Mouse (Mus musculus): ENCODE data around the gene Cpsf3.

The Cpsf3 gene

DNA sequence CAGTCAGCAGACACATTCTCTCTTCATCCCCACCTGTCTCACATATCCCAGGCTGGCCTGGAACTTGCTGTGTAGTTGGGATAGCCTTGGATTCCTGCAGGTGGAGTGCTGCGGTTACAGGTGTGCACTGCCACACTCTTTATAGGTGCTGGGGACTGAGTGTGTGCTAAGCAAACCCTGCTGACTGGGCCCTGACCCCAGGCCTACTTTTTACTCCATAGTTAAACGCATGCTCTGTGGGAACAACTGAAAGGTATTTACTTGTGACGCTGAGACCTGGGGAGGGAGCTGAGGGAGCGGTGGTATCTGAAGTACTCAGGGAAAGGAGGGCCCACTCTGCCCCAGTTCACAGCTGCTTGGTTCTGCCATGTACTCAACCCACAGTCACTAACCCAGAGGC is 37.1 kb downstream of the Cpsf3 start:
- H3K9me3 ChIP-seq (ENCODE audit: low read length), result no peaks in the 10 kb centered on the region
- no peak overlapping the region for H3K4me3 ChIP-seq (replicated peaks; ENCODE audit: low read length)
- H3K36me3 ChIP-seq (ENCODE audit: insufficient read depth, low read length), result peaks cover 87% of the 10 kb centered on the region
- TF ChIP-seq POU5F1 (IDR thresholded peaks at IDR 0.05; ENCODE audit: borderline replicate concordance, low read length) (no peak), NANOG (IDR thresholded peaks at IDR 0.05; ENCODE audit: borderline replicate concordance, low read length) (no peak), CTCF (conservative IDR thresholded peaks at IDR 0.05; ENCODE audit: low read length) (no peak)
- H3K4me1 ChIP-seq (replicated peaks; ENCODE audit: low read depth, low read length), result peaks cover 14% of the 10 kb centered on the region
- H3K27me3 ChIP-seq (ENCODE audit: insufficient read depth, low read length), result peaks cover 4% of the 10 kb centered on the region; the same call in 1 of the 2 replicates

DNA sequence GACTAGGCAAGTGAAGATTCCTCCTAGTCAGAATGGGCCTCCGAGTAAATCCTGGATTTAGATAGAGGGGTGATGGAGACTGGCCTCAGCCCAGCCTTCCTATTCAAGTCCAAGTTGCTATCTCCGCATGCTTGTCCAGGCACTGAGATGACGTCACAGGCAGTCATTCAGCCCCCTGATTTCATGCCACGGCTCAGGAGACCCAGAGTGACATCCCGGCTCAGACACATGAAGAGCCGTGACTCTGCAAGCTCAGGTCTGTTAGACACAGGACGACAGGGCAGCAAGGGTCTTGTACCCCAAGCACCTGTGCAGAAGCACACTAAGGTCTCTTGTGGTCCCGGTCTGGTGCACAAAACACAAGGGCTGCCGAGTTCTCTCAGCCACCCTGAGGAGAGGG is 37.7 kb downstream of the Cpsf3 start:
- no peaks in the 10 kb centered on the region for H3K9me3 ChIP-seq (ENCODE audit: low read length)
- H3K4me3 ChIP-seq (replicated peaks; ENCODE audit: low read length), result no peak overlapping the region
- H3K27me3 ChIP-seq (ENCODE audit: insufficient read depth, low read length), result no peaks in the 10 kb centered on the region
- TF ChIP-seq CTCF (conservative IDR thresholded peaks at IDR 0.05; ENCODE audit: low read length) (no peak), NANOG (IDR thresholded peaks at IDR 0.05; ENCODE audit: borderline replicate concordance, low read length) (no peak), POU5F1 (IDR thresholded peaks at IDR 0.05; ENCODE audit: borderline replicate concordance, low read length) (no peak)
- peaks cover 12% of the 10 kb centered on the region for H3K4me1 ChIP-seq (replicated peaks; ENCODE audit: low read depth, low read length)
- H3K36me3 ChIP-seq (ENCODE audit: insufficient read depth, low read length), result peaks cover 92% of the 10 kb centered on the region

DNA sequence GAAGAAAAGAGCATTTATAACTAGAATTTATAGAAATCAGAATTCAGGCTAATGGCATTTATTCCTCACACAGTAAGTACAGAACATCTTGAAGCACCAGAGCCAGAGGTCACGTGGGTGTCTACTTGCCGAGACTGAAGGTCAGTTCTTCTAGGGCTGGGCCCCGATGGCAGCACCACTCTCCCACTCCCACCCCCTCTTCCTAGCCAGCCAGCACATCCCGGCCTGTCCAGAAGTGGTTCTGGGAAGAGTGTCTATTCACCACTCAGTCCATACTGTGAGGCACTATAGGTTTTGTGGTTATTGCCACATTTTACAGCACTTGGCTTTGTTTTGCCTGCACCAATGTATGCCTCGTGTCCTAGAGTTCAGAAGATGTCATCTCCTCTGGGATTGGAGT is 38.9 kb downstream of the Cpsf3 start:
- Histone ChIP-seq H3K4me3 (replicated peaks; ENCODE audit: low read length) (no peak overlapping the region), H3K9me3 (ENCODE audit: low read length) (no peaks in the 10 kb centered on the region), H3K4me1 (replicated peaks; ENCODE audit: low read depth, low read length) (peaks cover 9% of the 10 kb centered on the region), H3K27me3 (ENCODE audit: insufficient read depth, low read length) (no peaks in the 10 kb centered on the region), H3K36me3 (ENCODE audit: insufficient read depth, low read length) (peaks cover 95% of the 10 kb centered on the region)
- TF ChIP-seq CTCF (conservative IDR thresholded peaks at IDR 0.05; ENCODE audit: low read length) (no peak), POU5F1 (IDR thresholded peaks at IDR 0.05; ENCODE audit: borderline replicate concordance, low read length) (no peak), NANOG (IDR thresholded peaks at IDR 0.05; ENCODE audit: borderline replicate concordance, low read length) (no peak)

DNA sequence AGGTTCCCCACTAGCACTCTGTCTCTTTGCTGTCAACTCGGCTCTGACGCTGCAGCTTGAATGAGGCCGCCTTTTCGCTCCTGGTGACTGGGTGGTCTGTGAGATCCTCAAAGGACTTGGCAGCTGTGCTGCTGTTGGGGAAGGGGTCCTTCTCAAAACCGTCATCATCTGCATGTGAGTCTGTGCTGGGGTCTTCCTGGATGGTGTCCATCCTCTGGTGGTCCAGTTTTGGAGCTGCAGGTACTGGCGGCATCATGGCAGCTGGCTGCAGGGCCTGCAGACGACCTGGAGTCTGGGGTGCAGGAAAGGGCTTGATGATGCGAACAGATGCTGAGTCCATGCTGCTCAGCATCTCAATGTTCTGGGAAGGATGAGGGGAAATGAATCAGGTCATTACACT is 40.1 kb downstream of the Cpsf3 start:
- H3K4me1 ChIP-seq (replicated peaks; ENCODE audit: low read depth, low read length), result peaks cover 9% of the 10 kb centered on the region
- no peaks in the 10 kb centered on the region for H3K27me3 ChIP-seq (ENCODE audit: insufficient read depth, low read length)
- peaks cover 95% of the 10 kb centered on the region for H3K36me3 ChIP-seq (ENCODE audit: insufficient read depth, low read length)
- no peak overlapping the region for H3K4me3 ChIP-seq (replicated peaks; ENCODE audit: low read length)
- no peaks in the 10 kb centered on the region for H3K9me3 ChIP-seq (ENCODE audit: low read length)
- TF ChIP-seq NANOG (IDR thresholded peaks at IDR 0.05; ENCODE audit: borderline replicate concordance, low read length) (no peak), CTCF (conservative IDR thresholded peaks at IDR 0.05; ENCODE audit: low read length) (no peak), POU5F1 (IDR thresholded peaks at IDR 0.05; ENCODE audit: borderline replicate concordance, low read length) (no peak)

DNA sequence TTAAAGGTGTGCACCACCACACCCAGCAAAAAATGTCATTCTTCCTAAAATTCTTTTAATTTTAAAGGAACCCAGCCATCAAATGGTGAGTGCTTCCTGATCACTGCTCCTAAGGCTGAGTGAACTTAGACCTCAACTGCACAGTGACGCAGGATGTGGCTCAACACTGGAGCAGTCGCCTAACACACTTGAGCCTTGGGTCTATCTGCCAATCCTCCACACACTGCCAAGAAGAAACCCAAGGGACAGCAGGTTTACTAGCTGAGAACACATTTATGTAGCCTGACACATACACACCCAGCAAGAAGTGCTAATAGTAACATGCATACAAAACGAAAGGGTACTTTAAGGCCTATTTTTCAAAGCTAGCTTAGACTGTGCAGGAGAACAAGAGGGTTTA is 41.1 kb downstream of the Cpsf3 start:
- H3K9me3 ChIP-seq (ENCODE audit: low read length), result no peaks in the 10 kb centered on the region
- TF ChIP-seq CTCF (conservative IDR thresholded peaks at IDR 0.05; ENCODE audit: low read length) (no peak), POU5F1 (IDR thresholded peaks at IDR 0.05; ENCODE audit: borderline replicate concordance, low read length) (no peak), NANOG (IDR thresholded peaks at IDR 0.05; ENCODE audit: borderline replicate concordance, low read length) (no peak)
- H3K27me3 ChIP-seq (ENCODE audit: insufficient read depth, low read length), result no peaks in the 10 kb centered on the region
- H3K36me3 ChIP-seq (ENCODE audit: insufficient read depth, low read length), result peaks cover 95% of the 10 kb centered on the region
- peaks cover 11% of the 10 kb centered on the region for H3K4me1 ChIP-seq (replicated peaks; ENCODE audit: low read depth, low read length)
- no peak overlapping the region for H3K4me3 ChIP-seq (replicated peaks; ENCODE audit: low read length)

DNA sequence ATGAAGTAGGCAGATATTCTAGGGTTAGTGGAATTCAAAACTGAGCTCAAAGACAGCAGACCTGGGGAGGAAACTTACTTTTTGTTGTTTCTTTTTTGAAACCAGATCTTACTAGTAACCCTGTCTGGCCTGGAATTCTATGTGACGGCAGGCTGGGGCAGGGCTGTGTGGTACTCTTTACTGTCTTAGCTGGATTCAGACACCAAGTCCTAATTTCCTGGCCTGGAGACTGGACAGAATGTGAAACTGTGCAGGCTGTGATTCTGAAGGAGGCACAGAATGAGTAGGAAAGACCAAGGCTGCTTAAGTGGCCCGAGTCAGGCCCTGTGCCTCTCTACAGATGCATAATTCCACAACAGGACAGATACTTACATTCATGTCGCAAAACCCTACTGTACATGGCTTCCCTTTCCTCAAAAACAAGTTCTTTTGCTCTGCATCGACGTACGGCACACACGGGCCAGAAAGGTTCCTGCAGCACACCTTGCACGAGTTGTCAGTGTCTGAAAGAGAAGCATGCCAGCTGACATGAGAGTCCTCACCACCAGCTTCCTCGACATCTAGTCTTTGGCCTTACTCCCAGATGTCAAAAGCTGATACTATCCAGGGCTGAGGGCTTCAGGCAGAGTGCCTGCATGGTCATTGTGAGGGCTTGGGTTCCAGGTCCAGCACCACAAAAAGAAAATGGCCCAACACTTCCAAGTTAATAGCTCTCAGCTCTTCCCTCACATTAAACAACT is 44.6 kb downstream of the Cpsf3 start:
- no peak overlapping the region for H3K4me3 ChIP-seq (replicated peaks; ENCODE audit: low read length)
- H3K9me3 ChIP-seq (ENCODE audit: low read length), result no peaks in the 10 kb centered on the region
- H3K36me3 ChIP-seq (ENCODE audit: insufficient read depth, low read length), result peaks cover 97% of the 10 kb centered on the region
- TF ChIP-seq POU5F1 (IDR thresholded peaks at IDR 0.05; ENCODE audit: borderline replicate concordance, low read length) (no peak), NANOG (IDR thresholded peaks at IDR 0.05; ENCODE audit: borderline replicate concordance, low read length) (no peak), CTCF (conservative IDR thresholded peaks at IDR 0.05; ENCODE audit: low read length) (no peak)
- H3K27me3 ChIP-seq (ENCODE audit: insufficient read depth, low read length), result no peaks in the 10 kb centered on the region
- peaks cover 18% of the 10 kb centered on the region for H3K4me1 ChIP-seq (replicated peaks; ENCODE audit: low read depth, low read length)

DNA sequence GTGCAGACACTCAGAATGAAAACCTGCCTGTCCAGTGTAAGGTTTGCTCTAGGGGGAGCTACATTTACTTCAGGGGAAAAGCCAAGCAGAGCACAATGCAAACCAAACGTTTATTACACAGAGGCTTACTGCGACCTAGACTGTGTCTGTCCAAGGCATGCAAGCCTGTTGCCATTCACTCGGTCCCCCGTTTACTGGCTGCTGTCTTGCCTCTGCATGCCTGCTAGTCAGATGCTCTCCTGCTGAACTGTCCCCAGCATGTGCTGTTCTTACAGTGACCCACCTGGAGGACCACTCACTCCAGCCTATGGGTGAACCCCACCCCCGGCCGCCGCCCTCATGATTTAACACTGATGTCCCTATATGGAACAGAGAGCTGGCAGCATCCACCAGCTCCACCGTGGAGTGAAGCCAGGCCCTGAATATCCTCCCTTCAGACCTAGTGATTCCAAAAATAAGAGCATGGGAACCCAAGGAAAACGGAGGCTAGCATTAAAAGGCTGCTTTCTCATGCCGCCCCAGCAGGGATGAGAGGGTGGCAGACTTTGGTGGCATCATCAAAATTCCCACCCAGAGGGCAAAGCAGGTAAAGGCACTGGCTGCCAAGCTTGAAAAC is 45.9 kb downstream of the Cpsf3 start:
- H3K4me1 ChIP-seq (replicated peaks; ENCODE audit: low read depth, low read length), result peaks cover 15% of the 10 kb centered on the region
- peaks cover 92% of the 10 kb centered on the region for H3K36me3 ChIP-seq (ENCODE audit: insufficient read depth, low read length)
- TF ChIP-seq NANOG (IDR thresholded peaks at IDR 0.05; ENCODE audit: borderline replicate concordance, low read length) (no peak), POU5F1 (IDR thresholded peaks at IDR 0.05; ENCODE audit: borderline replicate concordance, low read length) (no peak), CTCF (conservative IDR thresholded peaks at IDR 0.05; ENCODE audit: low read length) (no peak)
- no peak overlapping the region for H3K4me3 ChIP-seq (replicated peaks; ENCODE audit: low read length)
- H3K9me3 ChIP-seq (ENCODE audit: low read length), result no peaks in the 10 kb centered on the region
- H3K27me3 ChIP-seq (ENCODE audit: insufficient read depth, low read length), result no peaks in the 10 kb centered on the region

DNA sequence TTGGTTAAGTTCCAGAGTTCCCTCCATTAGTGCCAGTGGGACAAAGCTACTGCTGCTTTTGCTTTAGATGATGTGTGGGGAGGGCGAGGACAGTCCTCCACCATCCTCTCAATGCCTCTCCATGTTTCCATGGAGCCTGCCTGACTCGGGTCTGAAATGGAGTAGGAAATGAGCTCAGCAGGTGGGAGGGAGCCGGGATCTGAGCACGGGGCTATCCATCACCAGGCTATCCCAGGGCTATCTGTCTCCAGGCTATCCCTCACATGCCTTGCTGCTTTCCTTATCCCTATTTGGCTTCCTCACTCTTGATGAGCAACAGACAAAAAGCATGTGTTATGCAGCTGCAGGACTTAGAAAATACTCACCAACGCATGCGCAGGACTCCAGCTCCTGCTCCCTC is 46.5 kb downstream of the Cpsf3 start:
- TF ChIP-seq NANOG (IDR thresholded peaks at IDR 0.05; ENCODE audit: borderline replicate concordance, low read length), result no peak
- no peak overlapping the region for H3K4me3 ChIP-seq (replicated peaks; ENCODE audit: low read length)
- peaks cover 15% of the 10 kb centered on the region for H3K4me1 ChIP-seq (replicated peaks; ENCODE audit: low read depth, low read length)
- no peaks in the 10 kb centered on the region for H3K9me3 ChIP-seq (ENCODE audit: low read length)
- peaks cover 92% of the 10 kb centered on the region for H3K36me3 ChIP-seq (ENCODE audit: insufficient read depth, low read length)
- H3K27me3 ChIP-seq (ENCODE audit: insufficient read depth, low read length), result no peaks in the 10 kb centered on the region
